Mouse (Mus musculus) heart, adult 8-10 months (tissue): ENCODE measurements around the gene Cnnm2. TPM values are rescaled to one million over a fixed set of nuclear protein-coding genes. Genes with fewer than 3 reads are reported as not detected.
A peak's percentile ranks its signal among the peaks of the same experiment; 100 is the strongest.

ENCODE experiments used
- DNase-seq: peaks from one replicate; pipeline ENCODE4 v3.0.0; 2022; ENCODE audit warnings: low spot score
- total RNA-seq, 4 experiments: library from RNA; stranded (reverse); gene quantifications; 2 replicates each; pipeline ENCODE4 v1.2.4; 2022

Gene Cnnm2
- total RNA-seq, 4 experiments from 2014 or later = 5.2 to 8.4 (median 6.0) TPM

DNA sequence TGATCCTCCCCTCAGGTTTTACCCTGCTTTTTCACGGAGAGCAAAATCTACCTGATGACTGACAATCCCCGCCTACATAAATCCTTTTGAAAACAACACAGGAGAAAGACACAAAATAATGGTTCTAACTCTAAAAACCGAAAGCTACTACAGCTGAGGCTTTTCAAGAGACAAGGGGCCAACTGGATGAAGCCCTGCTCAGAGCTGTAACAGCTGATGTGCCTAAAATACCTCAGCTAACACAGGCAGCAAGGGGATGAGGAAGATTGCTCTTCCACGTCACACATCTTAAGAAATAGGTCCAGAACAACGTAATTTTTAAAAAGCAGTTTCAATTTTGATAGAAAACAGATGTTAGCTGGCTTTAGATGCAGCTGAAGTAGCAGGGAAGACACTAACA lies 165.6 kb downstream of the Cnnm2 start:
- DNase-seq = no peak

DNA sequence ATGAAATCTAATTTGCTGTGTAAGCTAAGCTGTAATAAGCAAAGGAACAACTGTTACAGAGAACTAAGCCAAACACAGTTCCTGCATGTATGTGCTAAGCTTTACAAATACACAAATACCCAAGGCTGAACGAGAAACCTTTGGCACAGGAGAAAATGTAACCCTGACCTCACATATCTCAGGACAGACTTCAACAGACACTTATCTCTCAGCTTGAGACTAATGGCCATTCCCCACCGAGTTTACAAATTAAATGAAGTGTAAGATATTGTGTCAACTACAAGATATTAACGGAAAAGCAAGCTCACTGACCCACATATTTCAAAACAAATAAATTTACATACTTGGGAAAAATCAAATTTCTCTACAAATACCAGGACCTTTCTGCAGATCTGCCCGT lies 166.7 kb downstream of the Cnnm2 start:
- DNase-seq = no peak

DNA sequence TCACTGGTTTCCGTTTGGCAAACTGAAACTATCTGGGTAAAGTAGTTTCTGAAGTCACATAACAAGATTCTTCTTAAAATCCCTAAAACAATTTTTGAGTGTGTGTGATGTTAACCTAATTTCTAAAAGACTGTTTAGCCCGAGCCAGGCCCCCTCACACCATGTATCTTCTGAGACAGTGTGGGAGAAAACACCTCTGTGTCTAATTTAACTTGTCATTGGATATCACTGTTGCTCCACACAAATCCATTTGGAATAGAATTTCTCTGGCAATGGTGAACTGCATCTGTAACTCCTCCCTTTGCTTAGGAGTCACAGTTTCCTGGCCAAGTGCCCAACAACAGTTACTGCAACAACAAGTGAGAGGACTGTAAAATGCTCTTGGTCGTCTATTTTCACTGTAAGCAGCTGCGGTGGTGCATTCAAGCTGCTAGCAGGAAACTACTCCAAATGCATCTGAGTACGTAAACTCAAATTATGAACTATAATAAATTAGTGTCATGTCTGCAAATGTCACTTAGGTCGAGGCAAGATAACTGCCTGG lies 167.7 kb downstream of the Cnnm2 start:
- DNase-seq = peak; percentile 86

Other genes starting within 250 kb of the Cnnm2 start
- gene Arl3, start 188.4 kb upstream of the Cnnm2 start, total RNA-seq = 10 to 100 TPM; 31.3 to 56.0 (median 43.5) TPM
- gene Sfxn2, start 188.2 kb upstream of the Cnnm2 start, total RNA-seq = 1 to 10 TPM; 2.2 to 4.9 (median 2.7) TPM
- 10 to 100 TPM; 46.6 to 60.7 (median 56.0) TPM for gene Wbp1l, start 162.5 kb upstream of the Cnnm2 start, total RNA-seq
- gene Cyp17a1, start 88.4 kb upstream of the Cnnm2 start, total RNA-seq = not detected
- gene Borcs7, start 71.7 kb upstream of the Cnnm2 start, total RNA-seq = 10 to 100 TPM in 1 of 4 experiments, 1 to 10 TPM in 3; 7.7 to 11.1 (median 8.6) TPM
- gene As3mt, start 54.1 kb upstream of the Cnnm2 start, total RNA-seq = 100 to 1,000 TPM in 2 of 4 experiments, 10 to 100 TPM in 2; 91.3 to 104 (median 98.7) TPM